Mouse (Mus musculus) urinary bladder, adult 18-20 months (tissue): ENCODE data around the gene Txnl4b.
A peak's percentile ranks its signal among the peaks of the same experiment; 100 is the strongest.

ENCODE experiments used
- DNase-seq, 2 experiments: peaks; one replicate each; pipeline ENCODE4 v3.0.0; 2022; ENCODE audit warnings: low spot score in 2 of 2, mixed read lengths in 2 of 2

The Txnl4b gene

DNA sequence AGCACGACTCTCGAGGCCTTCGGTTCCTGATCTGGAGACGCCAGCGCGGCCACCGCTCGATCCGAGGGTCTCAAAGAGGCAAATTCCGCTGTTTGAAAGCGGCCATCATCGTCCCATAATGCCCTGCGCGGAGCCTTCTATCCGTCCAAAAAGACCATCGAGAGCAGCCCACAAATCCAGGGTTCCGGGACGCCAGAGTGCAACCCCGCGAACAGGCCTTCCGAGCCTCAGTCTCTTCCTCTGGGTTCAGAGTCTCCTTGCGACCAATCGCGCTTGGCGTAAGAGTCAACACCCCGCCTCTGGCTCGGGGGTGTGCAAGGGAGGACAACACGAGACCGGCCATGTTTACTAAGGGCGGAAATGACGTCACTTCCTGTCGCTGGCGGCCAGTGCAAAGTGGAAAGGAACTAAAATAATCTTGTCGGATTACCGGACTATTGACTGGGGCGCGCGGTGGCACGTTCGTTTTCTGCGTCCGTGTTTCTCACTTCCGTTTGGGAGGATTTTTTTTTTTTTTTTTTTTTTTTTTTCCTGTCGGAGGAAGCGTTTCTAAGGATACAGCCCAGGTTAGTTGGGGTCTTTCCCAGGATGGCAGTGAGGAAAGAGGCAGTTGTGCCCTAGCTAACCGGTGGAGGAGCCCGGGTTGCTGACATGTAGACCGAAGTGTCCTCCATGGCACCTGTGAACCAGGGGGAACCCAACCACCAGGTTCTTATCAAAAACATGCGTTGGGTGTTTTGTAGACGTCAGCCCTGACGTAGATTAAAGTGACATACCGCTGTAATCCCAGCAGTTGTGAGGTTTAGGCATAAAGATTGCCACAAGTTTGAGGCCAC is at the start of gene Txnl4b, which contains the start of gene Dhx38:
Gene Txnl4b (plus strand): TSS at position 395 of the 836 bp plus-strand sequence.
Gene Dhx38 (minus strand): TSS at position 364 of the 836 bp plus-strand sequence.
- peak; percentile 97 to 98 for DNase-seq

- no peak for DNase-seq
These were observed 41.7 kb upstream of the Txnl4b start for GRCm38 (mm10) chr8:109524008-109524407.

- peak in 1 of 2 experiments; percentile 12 for DNase-seq
These were observed 30.3 kb upstream of the Txnl4b start for GRCm38 (mm10) chr8:109535140-109535990.

- peak; percentile 26 to 55 for DNase-seq
These were observed 29.0 kb upstream of the Txnl4b start for GRCm38 (mm10) chr8:109536703-109537102.

DNA sequence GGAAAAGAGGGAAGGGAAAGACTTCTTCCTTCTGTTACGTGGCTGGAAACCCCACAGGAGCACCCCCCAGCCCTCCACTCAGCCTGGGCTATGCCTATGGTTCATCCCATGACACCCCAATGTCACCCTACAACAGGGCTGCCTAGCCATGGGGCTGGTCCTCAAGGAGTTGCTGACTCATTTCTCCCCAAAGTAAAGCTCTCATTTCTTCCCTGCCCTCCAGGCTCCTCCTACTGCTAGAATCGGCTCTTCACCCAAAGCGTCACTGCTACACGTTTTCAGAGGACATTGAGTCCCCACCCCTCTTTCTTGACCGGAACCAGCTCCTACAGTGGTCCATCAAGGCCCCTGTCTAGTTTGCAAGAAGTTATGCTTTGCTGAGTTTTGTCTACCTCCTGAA is 23.5 kb upstream of the Txnl4b start:
- DNase-seq: no peak

DNA sequence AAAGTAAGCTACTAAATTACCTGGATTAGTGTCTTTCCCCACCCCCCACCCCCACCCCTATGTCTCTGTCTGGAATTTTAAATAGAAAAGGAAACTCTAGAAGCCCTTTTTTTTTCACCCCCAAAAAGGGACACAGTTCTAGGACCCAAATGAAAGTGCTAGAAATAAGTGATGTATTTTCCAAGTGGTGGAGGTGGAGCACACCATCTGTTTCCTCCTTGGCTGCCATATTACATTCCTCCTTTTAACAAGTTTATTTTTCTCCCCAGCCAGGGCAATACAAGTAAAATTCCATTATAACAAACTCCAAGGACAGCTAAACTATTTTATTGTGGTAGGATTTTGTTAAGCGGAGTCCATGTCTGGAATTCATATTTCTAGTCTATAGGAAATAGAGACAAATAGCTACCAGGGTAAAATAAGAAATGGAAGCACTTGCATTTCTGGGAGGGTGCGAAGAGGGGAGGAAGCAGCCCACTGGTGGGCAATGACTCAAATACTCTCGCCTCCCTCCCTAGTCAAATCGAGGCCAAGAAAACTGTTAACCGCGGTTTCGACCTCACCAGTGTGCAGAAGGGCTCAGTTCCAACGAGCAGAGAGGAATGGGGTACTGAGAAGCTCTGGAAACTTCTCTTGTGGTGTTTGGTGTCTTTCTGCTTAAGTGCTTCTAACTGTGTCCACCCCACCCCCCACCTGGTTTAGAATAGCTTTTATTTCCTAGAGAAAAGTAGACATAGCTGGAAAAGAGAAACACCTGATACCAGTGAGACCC is 22.8 kb upstream of the Txnl4b start:
- DNase-seq: no peak

DNA sequence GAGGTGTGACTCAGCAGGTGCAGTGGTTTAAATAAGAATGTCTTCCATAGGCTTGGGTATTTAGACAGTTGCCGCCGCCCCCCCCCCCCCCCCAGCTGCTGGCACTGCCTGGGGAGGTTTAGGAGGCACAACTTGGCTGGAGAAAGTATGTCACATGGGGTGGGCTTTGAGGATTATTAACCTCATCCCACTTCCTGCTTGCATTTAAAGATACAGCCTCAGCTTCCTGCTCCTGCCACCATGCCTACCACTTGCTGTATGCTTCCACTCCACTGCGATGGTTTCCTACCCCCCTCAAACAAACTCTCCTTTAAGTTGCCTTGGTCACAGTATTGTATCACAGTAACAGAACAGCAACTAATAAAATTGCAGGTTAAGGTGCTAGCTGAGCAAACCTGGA is 21.6 kb upstream of the Txnl4b start:
- DNase-seq: no peak

DNA sequence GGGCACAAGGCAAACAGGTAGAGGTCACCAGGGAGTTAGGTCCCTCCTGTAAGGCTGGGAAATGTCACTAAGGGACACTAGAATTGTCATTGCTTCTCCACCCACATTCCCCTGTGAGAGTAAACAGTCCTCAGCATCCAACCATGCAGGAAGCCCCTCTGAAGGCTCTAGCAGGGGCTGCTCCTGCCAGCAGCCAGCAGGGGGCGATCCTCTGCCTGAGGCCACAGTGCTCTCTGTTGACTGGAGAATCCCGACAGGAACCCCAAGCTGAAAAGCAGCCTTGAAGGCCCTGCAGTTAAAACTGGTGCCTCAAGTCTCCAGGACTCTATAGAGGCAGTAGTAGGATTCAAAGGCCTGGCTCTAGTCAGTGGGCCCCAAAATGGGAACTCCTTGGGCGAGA is 14.0 kb upstream of the Txnl4b start:
- DNase-seq: no peak

DNA sequence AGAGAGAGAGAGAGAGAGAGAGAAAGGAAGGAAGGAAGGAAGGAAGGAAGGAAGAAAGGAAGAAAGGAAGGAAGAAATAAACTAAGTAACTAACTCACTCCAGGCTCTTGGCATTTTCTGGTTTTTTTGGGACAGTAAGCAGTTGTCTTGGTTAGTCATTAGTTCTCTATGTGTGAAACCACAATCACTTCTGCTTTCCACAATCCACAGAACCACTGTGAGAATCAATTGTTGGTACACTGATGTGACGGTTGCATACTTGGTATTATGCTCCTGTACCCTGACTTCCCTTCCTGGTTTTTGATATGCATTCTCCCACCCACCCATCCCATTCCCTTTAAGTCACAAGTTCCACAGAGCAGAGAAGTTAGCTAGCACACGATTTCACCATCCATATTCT is 1.8 kb upstream of the Txnl4b start:
- no peak for DNase-seq

DNA sequence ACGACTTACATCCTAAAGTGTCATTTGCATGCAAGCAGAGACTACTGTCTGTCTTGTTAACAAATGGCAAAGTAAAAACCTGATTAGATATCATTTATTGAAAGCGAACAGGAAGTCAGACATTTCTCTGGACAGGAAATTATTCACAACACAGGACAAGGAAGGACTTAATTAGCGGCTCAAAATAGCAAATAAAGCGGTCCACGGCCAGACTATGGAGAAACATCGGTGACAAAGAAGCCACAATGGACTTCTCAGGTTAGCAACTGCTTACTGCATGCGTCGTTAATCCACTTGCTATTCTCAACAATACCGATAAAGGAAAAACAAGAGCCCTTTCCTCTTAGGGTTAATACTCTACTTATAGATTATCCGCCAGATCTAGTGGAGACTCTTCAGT is 926 bp upstream of the Txnl4b start:
- no peak for DNase-seq

DNA sequence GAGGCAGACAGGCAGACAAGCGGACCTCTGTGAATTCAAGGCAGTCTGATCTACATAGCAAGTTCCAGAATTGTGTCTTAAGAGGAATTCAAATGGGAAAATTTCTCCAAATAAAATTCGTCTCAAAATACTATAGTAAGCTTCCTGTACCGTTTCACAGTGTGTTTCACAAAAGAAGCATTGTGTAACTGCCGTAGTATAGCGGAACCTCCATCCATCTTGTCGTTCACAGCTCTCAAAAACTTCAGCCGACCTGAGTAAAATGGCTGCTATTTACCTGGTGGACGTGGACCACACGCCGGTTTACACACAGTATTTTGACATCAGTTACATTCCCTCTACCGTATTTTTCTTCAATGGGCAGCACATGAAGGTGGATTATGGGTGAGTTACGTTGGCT is 5.4 kb downstream of the Txnl4b start:
- DNase-seq: no peak

DNA sequence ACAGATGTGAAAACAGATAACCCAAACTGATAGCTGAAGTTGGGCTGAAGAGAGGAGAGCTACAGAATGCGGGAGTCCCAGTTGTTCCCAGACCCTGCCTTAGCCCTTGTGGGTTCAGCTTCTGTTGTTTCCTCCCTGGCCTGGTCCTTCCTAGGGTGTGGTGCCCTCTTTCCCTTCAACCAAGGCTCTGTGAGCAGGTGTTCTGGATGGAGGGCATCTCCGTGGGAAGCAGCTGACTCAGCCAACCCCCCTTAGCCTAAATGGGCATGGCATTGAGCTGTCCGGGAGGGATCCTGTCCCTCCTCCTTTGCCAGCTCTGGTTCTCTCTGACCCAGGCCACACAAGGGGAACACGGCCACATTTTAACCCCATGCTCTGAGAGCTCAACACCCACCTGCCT is 10.6 kb downstream of the Txnl4b start:
- no peak for DNase-seq

DNA sequence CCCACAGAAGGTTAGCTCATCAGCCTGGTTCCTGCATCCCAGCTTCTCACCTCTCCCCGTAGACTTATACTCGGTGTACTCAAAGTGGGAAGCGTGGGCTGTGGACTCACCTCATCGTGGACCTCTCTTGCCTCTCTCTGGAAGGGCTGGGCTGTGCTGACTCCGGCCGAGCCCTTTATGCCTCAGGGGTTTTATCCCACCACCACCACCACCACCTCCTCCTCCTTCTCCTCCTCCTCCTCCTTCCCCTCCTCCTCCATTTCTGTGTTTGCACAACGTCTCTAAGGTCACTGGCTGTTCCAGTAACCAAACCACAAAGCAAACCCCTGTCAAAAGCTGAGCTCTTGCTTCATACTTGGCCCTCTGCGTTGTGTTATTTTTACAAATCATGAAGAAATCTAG is 13.2 kb downstream of the Txnl4b start, which contains the start of gene Hp:
Gene Hp (minus strand): TSS at position 273 of the 402 bp plus-strand sequence.
- no peak for DNase-seq

DNA sequence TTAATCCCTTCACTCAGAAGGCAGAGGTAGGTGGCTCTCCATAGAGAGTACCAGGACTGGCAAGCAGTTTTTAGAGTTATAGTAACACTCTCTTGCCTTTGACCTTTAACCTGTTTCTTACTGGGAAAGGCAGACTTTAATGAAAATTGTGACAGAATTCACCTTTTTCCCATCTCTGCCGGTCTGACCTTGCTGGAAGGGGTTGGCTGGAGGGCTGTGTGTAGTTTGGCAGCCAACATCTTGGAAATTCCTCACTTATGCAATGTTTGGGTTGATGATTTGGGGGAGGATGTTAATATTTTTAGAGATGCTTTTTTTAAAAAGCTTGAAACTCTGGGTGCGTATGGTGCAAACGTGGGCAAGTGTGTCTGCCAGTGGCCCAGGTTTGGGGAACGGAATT is 18.6 kb downstream of the Txnl4b start:
- no peak for DNase-seq

DNA sequence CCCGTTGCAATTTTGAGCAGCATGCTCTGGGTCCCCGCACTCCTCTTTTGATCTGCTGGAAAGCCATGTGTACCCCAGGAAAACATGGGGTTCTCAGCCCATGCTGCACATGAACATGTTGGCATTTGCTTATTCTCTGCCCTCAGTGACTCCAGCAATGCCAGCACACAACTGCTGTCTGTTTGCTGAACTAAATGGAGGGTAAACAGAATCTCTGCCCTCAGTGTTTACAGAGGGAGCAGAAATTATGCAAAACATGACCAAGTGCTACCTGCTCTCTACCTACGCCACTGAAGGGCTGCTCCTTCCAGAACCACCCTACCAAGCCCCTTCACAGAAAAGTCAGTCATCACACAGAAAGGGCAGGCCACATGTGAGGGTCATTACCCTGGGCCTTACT is 19.1 kb downstream of the Txnl4b start:
- no peak for DNase-seq

DNA sequence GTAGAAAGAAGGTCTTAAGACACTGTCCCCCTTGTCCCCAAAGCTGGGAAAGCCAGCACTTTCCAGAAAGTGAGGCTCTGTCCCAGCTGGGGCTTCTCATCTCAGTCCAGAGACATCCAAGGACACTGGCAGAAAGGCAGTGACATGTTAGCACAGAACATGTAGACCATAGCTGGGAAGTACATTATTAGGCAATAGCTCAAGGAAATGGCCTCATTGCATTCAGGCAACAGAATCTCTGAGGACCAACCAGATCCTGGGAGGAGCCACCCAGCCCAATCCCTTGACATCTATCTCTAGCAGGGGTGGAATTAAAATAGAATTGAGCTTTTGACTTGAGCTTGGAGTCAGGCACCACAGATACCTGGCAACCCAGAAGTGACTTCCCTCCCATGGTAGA is 20.0 kb downstream of the Txnl4b start:
- no peak for DNase-seq

DNA sequence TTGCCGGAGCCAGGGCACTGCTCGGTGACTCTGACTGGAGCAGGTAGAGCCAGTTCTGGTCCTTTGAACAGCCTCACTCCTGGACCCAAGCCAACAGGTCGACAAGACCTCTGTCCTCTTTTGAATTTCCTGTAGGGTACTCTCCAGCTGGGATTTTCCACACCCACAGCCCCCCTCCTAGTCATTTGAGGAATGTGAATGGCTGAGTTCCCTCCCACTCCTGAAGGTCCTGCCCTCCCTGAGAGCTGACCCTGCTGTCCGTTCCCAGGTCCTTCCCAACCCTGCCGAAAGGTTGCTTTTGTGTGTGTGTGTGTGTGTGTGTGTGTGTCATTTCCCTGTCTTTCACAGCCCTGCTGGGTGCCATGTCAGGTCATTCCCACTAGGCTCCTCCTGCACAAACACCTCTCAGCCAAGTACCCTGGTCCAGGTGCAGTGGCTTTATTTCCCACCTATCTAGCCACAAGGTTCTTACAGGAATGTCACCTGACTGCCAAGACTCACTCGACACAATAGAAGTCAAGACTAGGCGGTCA is 21.3 kb downstream of the Txnl4b start:
- peak; percentile 65 to 69 for DNase-seq

GRCm38 (mm10) chr8:109590901-109591300 is 25.2 kb downstream of the Txnl4b start:
- no peak for DNase-seq

DNA sequence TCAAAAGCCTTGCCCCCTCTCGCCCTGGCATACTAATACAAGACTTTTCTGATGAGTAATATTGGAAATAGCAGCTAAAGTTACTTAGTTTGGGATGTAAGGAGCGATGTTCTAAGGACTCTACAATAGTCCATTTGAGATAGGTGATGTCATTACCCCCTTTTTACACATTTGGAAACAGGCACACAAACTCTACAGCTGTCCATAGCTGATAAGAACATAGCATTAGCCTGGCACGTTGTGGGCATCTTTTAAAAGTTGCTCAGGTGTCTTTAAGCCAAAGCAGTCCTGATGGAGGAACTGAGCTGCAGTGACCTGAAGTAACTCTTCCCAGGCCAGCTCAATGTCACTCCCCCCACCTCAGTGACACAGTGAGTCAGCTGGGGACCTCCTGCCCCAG is 25.7 kb downstream of the Txnl4b start:
- DNase-seq: no peak

- no peak for DNase-seq
These were observed 26.5 kb downstream of the Txnl4b start for GRCm38 (mm10) chr8:109592164-109592563.

GRCm38 (mm10) chr8:109593117-109593788 is 27.6 kb downstream of the Txnl4b start:
- DNase-seq: no peak
